Mouse (Mus musculus) megakaryocyte, embryonic 14.5 days (primary cell): ENCODE results near the gene Pcdh19.

Source experiments
- FLI1 ChIP-seq: IDR thresholded peaks from 2 replicates; pipeline ENCODE4 v1.6.1; 2012; ENCODE audit warnings: low read length, inconsistent platforms, mixed read lengths
- GATA1 ChIP-seq: IDR thresholded peaks from 3 replicates; pipeline ENCODE4 v1.6.1; 2012; ENCODE audit warnings: mixed read lengths, low read length, inconsistent platforms, borderline replicate concordance

GRCm38 (mm10) chrX:133693037-133693760 lies 4.4 kb upstream of the Pcdh19 start:
- TF ChIP-seq GATA1 (no peak), FLI1 (no peak)
